Mouse (Mus musculus) intestine, embryonic 14.5 days (tissue): ENCODE measurements around the gene Enkd1. TPM values are rescaled to one million over a fixed set of nuclear protein-coding genes. Genes with fewer than 3 reads are reported as not detected.

Experiments
- ATAC-seq: fragments of 200-750 bp; cut with Nextera tagmentation; replicated peaks from 2 replicates; pipeline ENCODE4 v1.8.0; 2017; ENCODE audit warnings: low read depth, moderate number of reproducible peaks, moderate TSS enrichment, moderate library complexity; ENCODE audit not compliant: low FRiP score, low TSS enrichment
- DNase-seq: peaks from one replicate; pipeline ENCODE4 v3.0.0-alpha.2; 2018; ENCODE audit warnings: low spot score
- H3K27ac ChIP-seq: fragments of 300-500 bp; sonication (generic); 2 replicates; pipeline ENCODE4 v1.5.1; 2014; ENCODE audit warnings: low read depth, mild to moderate bottlenecking, control low read depth
- H3K27me3 ChIP-seq: fragments of 300-500 bp; sonication (generic); replicated peaks from 2 replicates; pipeline ENCODE4 v1.6.1; 2014; ENCODE audit warnings: low read length, control low read depth; ENCODE audit not compliant: control insufficient read depth, insufficient read depth
- H3K36me3 ChIP-seq: fragments of 300-500 bp; sonication (generic); 2 replicates; pipeline ENCODE4 v1.6.1; 2014; ENCODE audit warnings: low read length, control low read depth; ENCODE audit not compliant: control insufficient read depth, insufficient read depth
- H3K4me1 ChIP-seq: fragments of 300-500 bp; sonication (generic); replicated peaks from 2 replicates; pipeline ENCODE4 v1.6.1; 2014; ENCODE audit warnings: low read length, control low read depth, mixed read lengths; ENCODE audit not compliant: control insufficient read depth, insufficient read depth
- H3K4me2 ChIP-seq: fragments of 300-500 bp; sonication (generic); 2 replicates; pipeline ENCODE4 v1.6.1; 2014; ENCODE audit warnings: low read length
- H3K4me3 ChIP-seq: fragments of 300-500 bp; sonication (generic); 2 replicates; pipeline ENCODE4 v1.5.1; 2014; ENCODE audit warnings: low read depth, low read length, control low read depth, mixed read lengths
- H3K9ac ChIP-seq: fragments of 300-500 bp; sonication (generic); 2 replicates; pipeline ENCODE4 v1.6.1; 2014; ENCODE audit warnings: mild to moderate bottlenecking, low read length
- H3K9me3 ChIP-seq: fragments of 300-500 bp; sonication (generic); 2 replicates; pipeline ENCODE4 v1.6.1; 2016; ENCODE audit warnings: low read length, control low read depth; ENCODE audit not compliant: control insufficient read depth
- WGBS: fragments of 180-500 bp; shearing (Covaris S2); extraction: QIAGEN DNeasy Blood & Tissue Kit; methylation state at CpG from one replicate; pipeline ENCODE4 v1.1.7; 2014; 5-methylcytosine and 5-hydroxymethylcytosine counted together
- polyA plus RNA-seq: library from polyadenylated mRNA; unstranded; fragments of >200 nt; fragmentation: Nextera tagmentation; extraction: Ambion mirVana; gene quantifications from 2 replicates; pipeline ENCODE4 v1.2.1, GENCODE M21; 2014

The Enkd1 gene
- polyA plus RNA-seq, 1 experiment from 2014 or later, result 22.6 TPM

DNA sequence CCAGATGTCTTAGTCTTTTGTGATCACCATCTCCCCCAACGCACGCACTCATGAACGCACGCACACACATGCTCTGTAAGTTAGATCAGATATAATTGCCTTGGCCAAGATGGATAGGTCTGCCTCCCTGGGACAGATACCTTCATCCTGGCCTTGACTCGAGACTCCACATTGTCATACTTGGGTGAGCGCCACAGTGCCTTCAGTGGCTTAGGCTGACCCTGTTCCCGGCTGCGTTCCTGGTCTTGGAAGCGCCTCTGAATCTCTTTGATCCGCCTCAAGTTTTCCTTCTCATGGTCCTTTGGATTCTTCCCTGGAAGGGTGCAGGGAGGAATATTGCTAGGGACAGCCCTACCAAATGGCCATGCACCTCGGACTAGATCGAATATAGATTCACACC lies 1.6 kb downstream of the Enkd1 start:
- Histone ChIP-seq H3K27me3 (no peaks in the 10 kb centered on the region), H3K27ac (no peak overlapping the region), H3K9ac (no peak overlapping the region), H3K36me3 (peaks cover 13% of the 10 kb centered on the region), H3K4me2 (peak overlapping the region; percentile 95), H3K9me3 (no peaks in the 10 kb centered on the region), H3K4me1 (0 out of 2 replicates have a peak, but pooled peaks cover 11% of the 10 kb centered on the region), H3K4me3 (no peak overlapping the region)
- ATAC-seq (no peak), DNase-seq (no peak)
- 80% methylated on average over 12 of the region's 12 CpGs for WGBS

DNA sequence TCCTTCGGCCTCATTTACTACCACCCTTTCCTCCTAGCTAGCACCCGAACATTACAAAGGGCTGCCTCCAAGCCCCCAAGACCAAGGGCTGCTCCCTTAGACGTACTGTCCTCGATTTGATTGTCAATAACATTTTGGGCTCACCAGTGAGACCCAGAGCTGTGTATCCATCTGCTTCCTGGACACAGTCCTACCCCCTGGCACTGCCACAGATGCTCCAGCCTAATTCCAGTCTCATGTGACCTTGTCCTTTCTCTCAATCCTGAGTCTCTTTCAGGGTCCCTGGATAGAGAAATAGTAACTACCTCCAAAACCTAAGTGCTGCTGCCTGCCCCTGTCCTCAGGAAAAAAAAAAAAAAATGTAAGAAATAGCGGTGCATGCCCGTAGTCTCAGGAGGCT lies 3.1 kb downstream of the Enkd1 start:
- no peaks in the 10 kb centered on the region for H3K27me3 ChIP-seq
- 84% methylated on average over 6 of the region's 6 CpGs for WGBS
- no peak for ATAC-seq

DNA sequence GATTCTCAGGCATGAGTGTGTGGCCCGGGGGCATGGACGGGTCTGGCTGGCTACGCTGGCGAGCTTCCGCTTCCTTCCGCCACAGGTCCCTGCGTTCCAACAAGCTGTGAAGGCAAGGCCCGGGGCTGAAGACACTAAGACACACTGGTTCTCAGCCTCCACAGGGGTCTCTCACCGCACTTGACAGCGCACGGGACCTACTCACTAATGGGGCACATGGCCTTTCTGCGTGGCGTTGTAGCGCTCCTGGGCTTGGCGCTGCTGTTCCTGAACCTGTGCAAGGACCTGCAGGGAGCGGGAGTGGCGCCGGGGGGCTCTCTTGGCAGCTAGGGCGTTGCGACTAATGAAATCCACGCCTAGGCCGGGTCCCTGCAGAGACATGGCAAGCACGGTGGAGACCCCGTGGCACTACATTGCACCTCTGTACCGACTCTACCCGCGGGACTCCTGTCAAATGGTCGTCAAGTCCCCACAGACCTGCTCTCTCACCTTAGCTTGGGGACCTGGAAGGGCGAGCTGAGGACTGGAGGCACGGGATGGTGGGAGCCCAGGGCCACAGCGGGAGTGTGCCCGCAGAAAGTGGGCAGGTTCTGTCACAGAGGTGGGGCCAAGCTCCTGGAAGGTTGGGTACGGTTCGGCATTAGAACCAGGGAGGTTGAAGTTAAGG lies 3.7 kb downstream of the Enkd1 start:
- ATAC-seq (no peak), DNase-seq (no peak)
- H3K4me2 ChIP-seq, result no peak overlapping the region
- H3K27me3 ChIP-seq, result no peaks in the 10 kb centered on the region
- H3K36me3 ChIP-seq, result peaks cover 13% of the 10 kb centered on the region
- no peak overlapping the region for H3K4me3 ChIP-seq
- no peak overlapping the region for H3K9ac ChIP-seq
- H3K4me1 ChIP-seq, result peaks cover 17% of the 10 kb centered on the region; the same call in 1 of the 2 replicates
- H3K9me3 ChIP-seq, result no peaks in the 10 kb centered on the region
- no peak overlapping the region for H3K27ac ChIP-seq
- WGBS, result 92% methylated on average over 34 of the region's 34 CpGs

More for the DNA sequence above, 3.1 kb downstream of the Enkd1 start:
- H3K27ac ChIP-seq, result no peak overlapping the region
- no peak overlapping the region for H3K4me3 ChIP-seq
- peaks cover 15% of the 10 kb centered on the region; the same call in 1 of the 2 replicates for H3K4me1 ChIP-seq
- no peak overlapping the region for H3K4me2 ChIP-seq
- peaks cover 13% of the 10 kb centered on the region for H3K36me3 ChIP-seq
- no peaks in the 10 kb centered on the region for H3K9me3 ChIP-seq
- H3K9ac ChIP-seq, result no peak overlapping the region
- DNase-seq, result no peak

DNA sequence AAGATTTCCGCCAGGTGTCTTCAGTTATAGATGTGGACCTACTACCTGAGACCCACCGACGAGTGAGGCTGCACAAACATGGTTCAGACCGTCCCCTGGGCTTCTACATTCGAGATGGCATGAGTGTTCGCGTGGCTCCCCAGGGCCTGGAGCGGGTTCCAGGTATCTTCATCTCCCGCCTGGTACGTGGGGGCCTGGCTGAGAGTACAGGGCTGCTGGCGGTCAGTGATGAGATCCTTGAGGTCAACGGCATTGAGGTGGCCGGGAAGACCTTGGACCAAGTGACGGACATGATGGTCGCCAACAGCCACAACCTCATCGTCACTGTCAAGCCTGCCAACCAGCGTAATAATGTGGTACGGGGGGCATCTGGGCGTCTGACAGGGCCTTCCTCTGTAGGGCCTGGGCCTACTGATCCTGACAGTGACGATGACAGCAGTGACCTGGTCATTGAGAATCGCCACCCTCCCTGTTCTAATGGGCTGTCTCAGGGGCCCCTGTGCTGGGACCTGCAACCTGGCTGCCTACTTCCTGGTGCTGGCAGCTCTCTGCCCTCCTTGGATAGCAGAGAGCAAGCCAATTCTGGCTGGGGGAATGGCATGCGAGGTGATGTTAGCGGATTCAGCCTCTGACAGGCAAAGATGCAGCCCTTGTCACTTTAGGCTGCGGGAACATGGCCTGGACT lies 5.1 kb downstream of the Enkd1 start:
- no peaks in the 10 kb centered on the region for H3K27me3 ChIP-seq
- peaks cover 20% of the 10 kb centered on the region for H3K36me3 ChIP-seq
- H3K9me3 ChIP-seq, result no peaks in the 10 kb centered on the region
- no peak overlapping the region for H3K27ac ChIP-seq
- peaks cover 17% of the 10 kb centered on the region; the same call in 1 of the 2 replicates for H3K4me1 ChIP-seq
- H3K4me2 ChIP-seq, result no peak overlapping the region
- no peak overlapping the region for H3K4me3 ChIP-seq
- no peak for DNase-seq
- no peak overlapping the region for H3K9ac ChIP-seq
- ATAC-seq, result no peak
- 91% methylated on average over 24 of the region's 24 CpGs for WGBS

DNA sequence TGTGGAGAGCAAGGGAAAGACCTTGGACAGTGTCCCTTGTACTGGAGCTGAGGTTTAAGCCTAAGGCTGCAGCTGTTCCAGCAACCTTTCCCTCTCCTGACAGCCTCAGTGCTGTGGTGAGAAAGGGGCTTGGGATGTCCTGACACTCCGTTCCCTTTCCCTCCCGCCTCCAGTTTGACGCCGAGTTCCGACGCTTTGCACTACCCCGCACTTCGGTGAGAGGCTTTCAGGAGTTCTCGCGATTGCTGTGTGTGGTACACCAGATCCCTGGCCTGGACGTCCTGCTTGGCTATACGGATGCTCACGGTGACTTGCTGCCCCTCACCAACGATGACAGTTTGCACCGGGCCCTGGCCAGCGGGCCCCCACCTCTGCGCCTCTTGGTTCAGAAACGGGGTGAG lies 6.0 kb downstream of the Enkd1 start:
- Histone ChIP-seq H3K9me3 (no peaks in the 10 kb centered on the region), H3K4me3 (peak overlapping the region; percentile 68), H3K4me1 (peaks cover 15% of the 10 kb centered on the region; the same call in 1 of the 2 replicates), H3K27me3 (no peaks in the 10 kb centered on the region), H3K9ac (peak overlapping the region; percentile 52; the same call in 1 of the 2 replicates), H3K4me2 (peak overlapping the region; percentile 95), H3K27ac (peak overlapping the region; percentile 89; the same call in 1 of the 2 replicates), H3K36me3 (peaks cover 29% of the 10 kb centered on the region)
- no peak for ATAC-seq
- 48% methylated on average over 18 of the region's 18 CpGs for WGBS
- DNase-seq, result no peak

DNA sequence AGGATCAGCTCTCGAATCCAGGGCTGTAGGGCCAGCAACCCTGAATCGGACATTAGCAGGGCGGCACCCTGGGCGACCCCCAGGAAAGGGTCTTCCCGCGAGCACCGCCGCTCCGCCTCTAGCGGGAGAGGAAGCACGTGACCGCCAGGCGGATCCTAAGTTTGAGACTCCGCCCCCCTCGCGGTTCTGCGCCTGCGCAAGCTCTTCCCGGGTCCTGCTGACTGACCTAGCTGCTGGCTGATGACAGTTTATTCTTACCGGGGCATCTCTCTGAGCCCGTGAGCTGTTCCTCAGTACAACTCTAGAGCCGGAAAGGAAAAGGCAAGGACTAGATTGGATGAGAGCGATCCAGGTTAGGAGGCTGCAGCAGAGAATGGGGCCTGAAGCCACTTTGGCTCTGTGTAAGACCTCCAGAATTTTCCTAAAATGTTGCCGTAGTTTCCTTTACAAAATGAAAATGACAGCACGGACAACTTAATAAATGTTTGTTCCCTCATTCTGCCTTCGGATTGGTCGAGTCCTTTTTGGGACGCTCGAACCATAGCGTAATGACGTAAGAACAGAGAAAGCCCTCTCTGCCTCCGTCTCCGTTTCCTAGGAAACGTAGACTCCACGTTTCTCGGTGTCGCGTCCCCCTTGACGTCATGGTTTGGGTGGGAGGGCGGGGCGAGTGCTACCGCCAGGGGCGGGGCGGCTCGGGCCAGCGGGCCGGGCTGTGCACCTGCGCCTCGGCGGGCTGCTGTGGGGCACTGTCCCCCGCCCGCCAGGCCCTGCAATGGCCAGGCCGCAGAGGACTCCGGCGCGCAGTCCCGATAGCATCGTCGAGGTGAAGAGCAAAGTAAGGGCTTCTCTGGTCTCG lies 6.8 kb downstream of the Enkd1 start, which contains the start of the genes Acd and Pard6a:
Acd (minus strand) TSS at position 137 of the 859 bp plus-strand sequence.
Pard6a (plus strand) TSS at position 183 of the 859 bp plus-strand sequence.
- Histone ChIP-seq H3K4me3 (peak within 1 kb of the TSS; percentile 68), H3K27ac (peak within 1 kb of the TSS; percentile 89), H3K4me2 (peak within 1 kb of the TSS; percentile 95), H3K4me1 (peaks cover 12% of the 10 kb centered on the region; the same call in 1 of the 2 replicates), H3K36me3 (peaks cover 34% of the 10 kb centered on the region), H3K27me3 (no peaks in the 10 kb centered on the region), H3K9me3 (no peaks in the 10 kb centered on the region), H3K9ac (peak within 1 kb of the TSS; percentile 52)
- 0% methylated on average over 60 of the region's 60 CpGs for WGBS
- DNase-seq (peak; percentile 99), ATAC-seq (peak; percentile 73)

DNA sequence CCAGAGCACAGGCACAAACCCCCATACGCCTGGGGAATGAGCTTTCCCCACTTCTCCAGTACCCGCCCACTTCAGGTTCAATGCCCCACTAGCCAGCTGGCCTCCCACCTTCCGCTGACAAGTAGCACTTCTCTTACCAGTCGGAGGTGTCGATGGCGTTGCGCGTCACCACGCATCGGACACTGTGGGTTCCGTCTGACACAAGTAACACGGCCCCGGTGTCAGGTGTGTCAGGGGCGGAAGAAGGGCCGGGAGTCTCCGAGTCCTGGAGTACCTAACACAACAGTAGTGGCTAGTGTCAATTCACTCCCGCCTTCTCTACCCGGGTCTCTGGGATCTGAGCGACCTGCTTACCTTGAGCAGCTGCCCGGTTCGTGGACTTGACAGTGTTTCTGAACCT lies 7.4 kb downstream of the Enkd1 start:
- H3K27ac ChIP-seq, result peak overlapping the region; percentile 89; the same call in 1 of the 2 replicates

More for the DNA sequence above, 7.4 kb downstream of the Enkd1 start:
- H3K9me3 ChIP-seq, result no peaks in the 10 kb centered on the region
- peaks cover 12% of the 10 kb centered on the region; the same call in 1 of the 2 replicates for H3K4me1 ChIP-seq
- H3K27me3 ChIP-seq, result no peaks in the 10 kb centered on the region
- peak; percentile 48 for ATAC-seq
- H3K4me2 ChIP-seq, result peak overlapping the region; percentile 95
- DNase-seq, result no peak
- under 1% methylated on average over 21 of the region's 21 CpGs for WGBS
- H3K36me3 ChIP-seq, result peaks cover 34% of the 10 kb centered on the region
- peak overlapping the region; percentile 52 for H3K9ac ChIP-seq
- H3K4me3 ChIP-seq, result peak overlapping the region; percentile 68
